Mouse (Mus musculus): ENCODE data around the gene Sh3bp1. TPM values are rescaled to one million over a fixed set of nuclear protein-coding genes. Genes with fewer than 3 reads are reported as not detected.
A peak's percentile ranks its signal among the peaks of the same experiment; 100 is the strongest.

The Sh3bp1 gene
- polyA plus RNA-seq, 1 experiment from 2014 or later, result 68.1 TPM

DNA sequence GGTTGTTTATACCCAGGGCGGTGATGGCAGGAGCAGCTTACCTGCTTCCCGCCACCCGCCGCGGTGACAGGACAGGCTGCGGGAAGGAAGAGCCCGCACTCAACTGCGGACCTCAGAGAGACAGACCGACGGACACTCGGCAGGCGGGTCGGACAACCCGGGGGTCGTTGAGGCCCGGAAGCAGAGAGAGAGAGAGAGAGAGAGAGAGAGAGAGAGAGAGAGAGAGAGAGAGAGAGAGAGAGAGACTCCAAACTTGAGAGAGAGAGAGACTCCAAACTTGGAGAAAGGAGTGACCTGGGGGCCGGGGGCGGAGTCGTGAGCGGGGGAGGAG, 194 bp upstream of the Sh3bp1 start, which contains the start of gene Gm49510:
Gene Gm49510 (plus strand): TSS at position 259 of the 331 bp plus-strand sequence.
- 2% methylated on average over 19 of the region's 20 CpGs for WGBS
- Histone ChIP-seq H3K4me2 (replicated peaks) (peak within 1 kb of the TSS; percentile 65), H3K4me1 (peaks cover 75% of the 10 kb centered on the region), H3K9ac (peak within 1 kb of the TSS; percentile 71), H3K9me3 (replicated peaks) (no peaks in the 10 kb centered on the region), H3K27me3 (no peaks in the 10 kb centered on the region), H3K27ac (replicated peaks) (peak within 1 kb of the TSS; percentile 86), H3K36me3 (peaks cover 18% of the 10 kb centered on the region), H3K4me3 (replicated peaks) (peak within 1 kb of the TSS; percentile 76)
- no peak for ATAC-seq (ENCODE audit: insufficient number of reproducible peaks, low FRiP score, low TSS enrichment, low read depth)

DNA sequence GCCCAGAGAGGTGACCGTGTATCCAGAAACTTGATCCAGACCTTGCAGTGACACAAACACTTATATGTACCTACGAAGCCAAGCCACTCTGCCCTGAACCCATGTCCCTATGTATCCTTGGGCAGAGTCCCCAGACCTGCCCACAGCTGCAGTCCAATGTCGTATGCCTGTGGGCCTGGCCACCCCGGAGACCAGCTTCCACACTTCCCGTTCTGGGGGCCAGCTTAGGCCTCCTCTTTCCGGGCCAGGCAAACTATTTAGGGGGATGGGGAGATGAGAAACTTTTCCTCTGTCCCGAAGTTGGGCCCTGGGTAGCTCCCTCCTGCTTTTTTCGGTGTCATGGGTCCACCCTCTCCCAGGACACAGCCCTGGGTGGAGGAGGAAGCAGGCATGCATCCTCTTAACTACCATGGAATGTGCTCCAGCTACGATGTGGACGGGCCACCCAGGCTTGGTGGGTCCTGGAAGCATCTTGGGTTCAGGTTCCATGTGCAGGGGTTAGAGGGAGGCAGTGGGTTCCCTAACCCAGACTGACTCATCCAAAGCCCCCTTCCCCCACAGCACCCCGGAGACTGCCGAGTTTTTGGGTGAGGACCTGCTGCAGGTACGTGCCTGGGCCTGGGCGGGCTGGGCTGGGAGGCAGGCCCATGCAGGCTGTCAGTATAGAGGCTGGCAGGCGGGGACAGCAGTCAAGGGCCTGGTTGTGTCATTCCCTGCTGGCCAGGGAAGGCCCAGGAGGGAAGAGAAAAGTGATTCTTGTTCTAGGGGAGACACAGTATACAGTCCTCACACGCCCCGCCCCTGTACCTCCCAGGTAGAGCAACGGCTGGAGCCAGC, 1.2 kb downstream of the Sh3bp1 start:
- 11% methylated on average over 18 of the region's 18 CpGs for WGBS
- H3K9ac ChIP-seq, result peak overlapping the region; percentile 71
- peaks cover 27% of the 10 kb centered on the region for H3K36me3 ChIP-seq
- H3K9me3 ChIP-seq (replicated peaks), result no peaks in the 10 kb centered on the region
- peaks cover 62% of the 10 kb centered on the region for H3K4me1 ChIP-seq
- H3K4me2 ChIP-seq (replicated peaks), result peak overlapping the region; percentile 65
- no peaks in the 10 kb centered on the region for H3K27me3 ChIP-seq
- 0 out of 2 replicates have a peak, but pooled peaks have one; percentile 13 for ATAC-seq (ENCODE audit: insufficient number of reproducible peaks, low FRiP score, low TSS enrichment, low read depth)
- H3K27ac ChIP-seq (replicated peaks), result peak overlapping the region; percentile 86
- peak overlapping the region; percentile 76 for H3K4me3 ChIP-seq (replicated peaks)

DNA sequence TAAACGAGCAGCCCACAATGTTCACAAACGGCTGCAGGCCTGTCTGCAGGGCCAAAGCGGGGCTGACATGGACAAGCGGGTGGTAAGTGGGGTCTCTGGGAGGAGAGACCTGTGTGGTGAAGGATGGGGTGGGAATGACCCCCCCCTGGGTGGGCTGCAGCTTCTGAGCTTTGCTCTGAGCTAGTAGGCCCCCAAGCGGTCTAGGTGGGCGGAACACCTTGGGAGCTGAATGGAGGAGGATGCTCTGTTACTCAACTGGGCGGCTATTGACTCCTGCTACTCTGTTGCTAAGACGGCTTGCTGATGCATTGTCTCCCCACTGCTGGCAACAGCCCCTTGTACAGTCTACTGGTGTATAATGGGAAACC, 1.8 kb downstream of the Sh3bp1 start:
- no peaks in the 10 kb centered on the region for H3K27me3 ChIP-seq
- H3K27ac ChIP-seq (replicated peaks), result peak overlapping the region; percentile 86
- 37% methylated on average over 8 of the region's 8 CpGs for WGBS
- no peaks in the 10 kb centered on the region for H3K9me3 ChIP-seq (replicated peaks)
- ATAC-seq (ENCODE audit: insufficient number of reproducible peaks, low FRiP score, low TSS enrichment, low read depth), result no peak
- H3K4me1 ChIP-seq, result peaks cover 55% of the 10 kb centered on the region
- peak overlapping the region; percentile 71 for H3K9ac ChIP-seq
- H3K4me2 ChIP-seq (replicated peaks), result peak overlapping the region; percentile 65
- peak overlapping the region; percentile 76 for H3K4me3 ChIP-seq (replicated peaks)
- H3K36me3 ChIP-seq, result peaks cover 32% of the 10 kb centered on the region

DNA sequence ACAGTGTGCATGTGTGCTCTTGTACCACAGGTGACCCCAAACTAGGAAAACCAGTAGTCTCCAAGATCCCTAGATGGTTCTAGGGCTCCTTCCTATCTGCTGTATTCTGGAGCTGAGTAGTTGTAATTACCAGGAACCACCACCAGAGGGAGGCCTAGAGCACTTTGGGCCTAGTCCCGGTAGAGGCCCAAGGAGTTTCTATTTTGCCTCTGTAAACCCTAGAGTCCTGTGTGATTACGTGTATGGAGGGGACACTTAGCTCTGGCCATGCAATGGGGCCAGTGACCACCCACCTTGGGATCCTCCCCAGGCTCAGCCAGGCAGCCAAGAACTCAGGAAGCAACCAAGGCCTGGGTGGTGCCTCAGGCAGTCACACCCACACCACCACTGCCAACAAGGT, 3.7 kb downstream of the Sh3bp1 start:
- Histone ChIP-seq H3K9me3 (replicated peaks) (no peaks in the 10 kb centered on the region), H3K4me2 (replicated peaks) (no peak overlapping the region), H3K9ac (no peak overlapping the region), H3K27me3 (no peaks in the 10 kb centered on the region), H3K27ac (replicated peaks) (no peak overlapping the region), H3K4me1 (peaks cover 40% of the 10 kb centered on the region), H3K4me3 (replicated peaks) (no peak overlapping the region), H3K36me3 (peaks cover 50% of the 10 kb centered on the region)
- 6% methylated on average over 2 of the region's 2 CpGs for WGBS
- ATAC-seq (ENCODE audit: insufficient number of reproducible peaks, low FRiP score, low TSS enrichment, low read depth), result 0 out of 2 replicates have a peak, but pooled peaks have one; percentile 4

DNA sequence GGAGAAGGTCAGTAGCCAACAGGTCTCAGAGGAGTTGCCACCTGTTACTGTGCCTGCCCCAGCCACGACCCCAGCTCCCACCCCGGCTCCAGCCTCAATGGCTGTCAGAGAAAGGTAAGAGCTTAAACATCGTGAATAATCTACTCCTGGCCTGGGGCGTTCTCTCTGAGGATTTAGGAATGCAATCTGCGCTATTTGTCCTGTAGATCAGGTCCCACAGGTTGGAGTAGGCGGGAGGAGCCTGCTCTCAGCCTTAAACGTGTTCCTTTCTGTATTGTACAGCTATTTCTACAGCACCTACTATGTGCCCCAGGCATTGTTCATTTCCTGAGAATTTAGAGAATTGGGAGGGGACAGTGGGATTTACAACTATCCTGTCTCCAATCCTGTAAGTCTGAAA, 8.8 kb downstream of the Sh3bp1 start:
- Histone ChIP-seq H3K4me3 (replicated peaks) (no peak overlapping the region), H3K36me3 (peaks cover 84% of the 10 kb centered on the region), H3K9me3 (replicated peaks) (no peaks in the 10 kb centered on the region), H3K4me1 (peaks cover 6% of the 10 kb centered on the region), H3K4me2 (replicated peaks) (no peak overlapping the region), H3K27me3 (no peaks in the 10 kb centered on the region), H3K27ac (replicated peaks) (peak overlapping the region; percentile 34; the same call in 1 of the 2 replicates), H3K9ac (no peak overlapping the region)
- no peak for ATAC-seq (ENCODE audit: insufficient number of reproducible peaks, low FRiP score, low TSS enrichment, low read depth)
- 56% methylated on average over 7 of the region's 7 CpGs for WGBS

DNA sequence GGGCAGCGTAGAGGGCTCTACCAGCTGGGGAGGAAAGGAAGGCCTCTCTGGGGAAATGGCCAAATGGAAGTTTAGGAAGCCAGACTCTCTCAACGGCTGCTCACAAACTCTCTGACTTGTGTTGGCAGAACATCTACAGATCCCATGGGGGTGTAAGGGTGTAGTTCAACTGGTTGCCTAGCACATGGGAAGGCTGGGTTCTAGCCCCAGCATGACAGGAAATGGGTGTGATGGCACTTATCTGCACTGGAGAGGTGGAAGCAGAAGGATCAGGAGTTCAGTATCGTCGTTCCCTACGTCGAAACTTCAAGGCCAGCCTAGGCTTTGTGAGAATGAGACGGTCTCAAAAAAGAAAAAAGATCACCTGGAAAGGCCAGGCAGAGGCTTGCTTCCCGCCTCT, 9.4 kb downstream of the Sh3bp1 start:
- H3K4me2 ChIP-seq (replicated peaks), result no peak overlapping the region
- no peak for ATAC-seq (ENCODE audit: insufficient number of reproducible peaks, low FRiP score, low TSS enrichment, low read depth)
- peaks cover 4% of the 10 kb centered on the region for H3K4me1 ChIP-seq
- no peak overlapping the region for H3K9ac ChIP-seq
- 74% methylated on average over 8 of the region's 8 CpGs for WGBS
- H3K27me3 ChIP-seq, result no peaks in the 10 kb centered on the region
- H3K27ac ChIP-seq (replicated peaks), result peak overlapping the region; percentile 34; the same call in 1 of the 2 replicates
- H3K4me3 ChIP-seq (replicated peaks), result no peak overlapping the region
- H3K36me3 ChIP-seq, result peaks cover 79% of the 10 kb centered on the region
- no peaks in the 10 kb centered on the region for H3K9me3 ChIP-seq (replicated peaks)

DNA sequence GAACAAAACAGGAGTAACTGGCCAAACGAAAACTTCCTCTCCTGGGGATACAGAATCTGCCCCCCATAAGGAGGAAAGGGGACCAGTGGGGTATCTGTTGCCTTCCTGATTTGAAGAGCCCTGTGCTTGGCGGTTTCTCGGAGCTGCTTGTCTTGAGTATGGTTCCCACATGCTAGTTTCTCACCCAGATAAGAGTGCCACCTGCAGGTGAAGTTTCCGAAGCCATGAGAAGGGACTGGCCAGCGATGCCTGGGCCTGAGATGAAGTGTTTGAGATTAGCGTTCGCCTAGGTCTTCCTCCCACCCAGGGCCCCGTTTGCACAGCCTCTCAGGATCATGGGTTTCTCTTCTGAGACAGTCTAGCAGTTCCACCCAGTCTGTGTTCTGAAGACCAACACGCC, 12.5 kb downstream of the Sh3bp1 start:
- Histone ChIP-seq H3K9me3 (replicated peaks) (no peaks in the 10 kb centered on the region), H3K36me3 (peaks cover 50% of the 10 kb centered on the region), H3K9ac (no peak overlapping the region), H3K4me3 (replicated peaks) (no peak overlapping the region), H3K4me2 (replicated peaks) (no peak overlapping the region), H3K4me1 (peaks cover 28% of the 10 kb centered on the region), H3K27ac (replicated peaks) (no peak overlapping the region), H3K27me3 (no peaks in the 10 kb centered on the region)
- ATAC-seq (ENCODE audit: insufficient number of reproducible peaks, low FRiP score, low TSS enrichment, low read depth), result no peak
- 37% methylated on average over 9 of the region's 9 CpGs for WGBS

DNA sequence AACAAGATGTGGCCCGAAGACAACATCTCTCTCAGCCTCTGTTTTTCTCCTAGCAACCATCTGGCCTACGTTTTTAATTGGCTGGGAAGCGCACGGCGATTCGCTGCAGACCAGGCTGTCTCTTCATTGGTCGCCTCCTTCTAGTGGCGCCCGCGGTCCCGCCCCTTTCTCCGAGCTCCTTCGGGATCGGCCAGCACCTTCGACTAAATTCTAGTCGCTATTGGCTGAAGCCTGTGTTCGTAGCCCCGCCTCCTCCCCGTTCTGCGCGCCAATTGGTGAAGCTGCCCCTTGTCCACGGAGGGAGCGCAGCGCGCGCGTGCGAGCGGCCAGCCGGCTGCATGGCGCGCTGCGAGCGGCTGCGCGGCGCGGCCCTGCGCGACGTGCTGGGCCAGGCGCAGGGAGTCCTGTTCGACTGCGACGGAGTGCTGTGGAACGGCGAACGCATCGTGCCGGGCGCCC, 14.1 kb downstream of the Sh3bp1 start, which contains the start of gene Pdxp:
Gene Pdxp (plus strand): TSS at position 288 of the 459 bp plus-strand sequence.
- Histone ChIP-seq H3K9ac (peak within 1 kb of the TSS; percentile 69), H3K36me3 (peaks cover 39% of the 10 kb centered on the region), H3K4me3 (replicated peaks) (peak within 1 kb of the TSS; percentile 76), H3K4me2 (replicated peaks) (peak within 1 kb of the TSS; percentile 95), H3K9me3 (replicated peaks) (no peaks in the 10 kb centered on the region), H3K4me1 (peaks cover 28% of the 10 kb centered on the region), H3K27me3 (no peaks in the 10 kb centered on the region), H3K27ac (replicated peaks) (peak within 1 kb of the TSS; percentile 94)
- ATAC-seq (ENCODE audit: insufficient number of reproducible peaks, low FRiP score, low TSS enrichment, low read depth), result peak; percentile 92
- WGBS, result under 1% methylated on average over 51 of the region's 51 CpGs

DNA sequence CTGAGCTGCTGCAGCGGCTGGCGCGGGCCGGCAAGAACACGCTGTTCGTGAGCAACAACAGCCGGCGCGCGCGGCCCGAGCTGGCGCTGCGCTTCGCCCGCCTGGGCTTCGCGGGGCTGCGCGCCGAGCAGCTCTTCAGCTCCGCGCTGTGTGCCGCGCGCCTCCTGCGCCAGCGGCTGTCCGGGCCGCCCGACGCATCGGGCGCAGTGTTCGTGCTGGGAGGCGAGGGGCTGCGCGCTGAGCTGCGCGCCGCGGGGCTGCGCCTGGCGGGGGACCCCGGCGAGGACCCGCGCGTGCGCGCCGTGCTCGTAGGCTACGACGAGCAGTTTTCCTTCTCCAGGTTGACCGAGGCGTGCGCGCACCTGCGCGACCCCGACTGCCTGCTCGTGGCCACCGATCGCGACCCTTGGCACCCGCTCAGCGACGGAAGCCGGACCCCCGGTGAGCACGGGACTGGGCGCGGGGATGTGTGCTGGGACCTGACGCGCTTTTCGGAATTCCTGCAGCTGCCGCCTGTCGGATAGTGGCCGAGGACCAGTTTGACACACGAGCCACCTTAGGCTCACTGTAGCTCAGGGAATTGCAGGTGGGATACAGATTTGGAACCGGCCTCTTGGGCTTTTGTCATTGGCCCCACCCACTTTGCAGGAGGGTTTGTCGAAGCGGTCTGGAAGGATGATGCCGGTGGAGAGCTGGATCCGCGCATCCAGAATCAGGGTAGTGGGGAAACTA, 14.7 kb downstream of the Sh3bp1 start:
- ATAC-seq (ENCODE audit: insufficient number of reproducible peaks, low FRiP score, low TSS enrichment, low read depth), result peak; percentile 50
- H3K36me3 ChIP-seq, result peaks cover 38% of the 10 kb centered on the region
- whole genome bisulfite sequencing, result under 1% methylated on average over 87 of the region's 87 CpGs
- H3K27ac ChIP-seq (replicated peaks), result peak overlapping the region; percentile 94
- no peaks in the 10 kb centered on the region for H3K9me3 ChIP-seq (replicated peaks)
- peak overlapping the region; percentile 76 for H3K4me3 ChIP-seq (replicated peaks)
- H3K9ac ChIP-seq, result peak overlapping the region; percentile 69
- H3K27me3 ChIP-seq, result no peaks in the 10 kb centered on the region
- peaks cover 28% of the 10 kb centered on the region for H3K4me1 ChIP-seq
- peak overlapping the region; percentile 95 for H3K4me2 ChIP-seq (replicated peaks)

DNA sequence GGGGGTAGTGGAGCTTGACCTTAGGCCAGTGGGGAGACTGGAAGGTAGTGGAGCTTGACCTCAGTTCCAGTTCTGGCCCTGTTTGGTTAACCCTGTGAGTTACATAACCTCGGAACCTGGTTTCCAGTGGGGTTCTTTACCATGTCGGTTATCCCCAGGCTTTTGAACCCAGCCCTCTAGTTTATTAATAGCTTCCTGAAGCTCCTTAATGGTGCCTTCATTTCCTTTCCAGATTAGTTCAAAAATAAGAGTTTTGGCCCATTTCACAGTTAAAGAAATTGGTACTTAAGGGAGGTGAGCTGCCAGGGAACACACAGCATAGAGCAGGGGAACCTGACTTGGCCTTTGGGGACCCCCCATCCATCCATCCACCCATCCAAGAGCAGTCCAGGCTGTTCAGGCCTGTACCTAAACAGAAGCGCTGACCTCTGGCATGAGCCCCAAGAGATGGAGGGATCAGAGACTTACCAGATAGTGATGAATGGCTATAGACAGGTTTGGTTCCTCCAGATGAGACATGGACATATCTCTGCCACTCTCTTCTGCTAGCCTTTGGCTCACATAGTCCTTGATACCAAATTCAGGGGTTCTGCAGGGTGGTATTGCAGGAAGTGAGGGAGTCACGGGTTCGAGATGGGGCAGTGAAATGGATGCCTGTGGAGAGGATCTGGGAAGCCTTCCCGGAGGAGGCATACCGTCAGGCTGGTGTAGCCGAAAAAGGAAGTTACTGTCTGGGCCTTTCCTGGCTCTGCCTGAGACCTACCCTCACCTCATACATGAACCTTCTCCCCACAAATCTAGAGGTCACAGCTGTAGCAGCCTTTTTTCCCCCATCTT, 15.5 kb downstream of the Sh3bp1 start:
- peak overlapping the region; percentile 69; the same call in 1 of the 2 replicates for H3K9ac ChIP-seq
- H3K4me3 ChIP-seq (replicated peaks), result peak overlapping the region; percentile 76

More for the DNA sequence above, 15.5 kb downstream of the Sh3bp1 start:
- H3K9me3 ChIP-seq (replicated peaks), result no peaks in the 10 kb centered on the region
- H3K27me3 ChIP-seq, result no peaks in the 10 kb centered on the region
- H3K4me2 ChIP-seq (replicated peaks), result peak overlapping the region; percentile 95
- peaks cover 28% of the 10 kb centered on the region for H3K4me1 ChIP-seq
- peaks cover 32% of the 10 kb centered on the region for H3K36me3 ChIP-seq
- H3K27ac ChIP-seq (replicated peaks), result no peak overlapping the region
- ATAC-seq (ENCODE audit: insufficient number of reproducible peaks, low FRiP score, low TSS enrichment, low read depth), result no peak
- 43% methylated on average over 8 of the region's 8 CpGs for WGBS
